Mouse (Mus musculus) right cerebral cortex, postnatal 4 days (tissue): Measurements from ENCODE around the gene Srbd1.

ENCODE experiments used
- DNase-seq: peaks from one replicate; pipeline ENCODE4 v3.0.0-alpha.2; 2022

Gene Srbd1

DNA sequence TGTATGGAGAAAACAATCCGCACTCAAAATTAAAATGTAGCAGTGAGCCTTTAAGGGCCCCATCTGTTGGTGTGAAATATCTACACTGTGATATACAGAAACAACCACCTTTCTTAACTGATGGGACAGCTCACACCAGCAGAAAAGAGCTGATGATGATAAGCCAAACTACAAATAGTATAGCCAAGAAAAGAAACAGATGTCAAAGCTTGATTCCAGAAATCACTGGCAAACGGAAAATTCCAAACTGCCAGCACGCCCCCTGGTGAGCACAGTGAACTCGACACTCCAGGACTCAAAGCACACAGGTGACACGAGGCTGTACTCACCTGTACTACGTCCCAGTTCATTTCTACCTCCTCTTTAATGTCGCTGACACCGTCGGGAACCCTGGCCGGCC, 9.1 kb downstream of the Srbd1 start:
- peak; percentile 18 for DNase-seq

DNA sequence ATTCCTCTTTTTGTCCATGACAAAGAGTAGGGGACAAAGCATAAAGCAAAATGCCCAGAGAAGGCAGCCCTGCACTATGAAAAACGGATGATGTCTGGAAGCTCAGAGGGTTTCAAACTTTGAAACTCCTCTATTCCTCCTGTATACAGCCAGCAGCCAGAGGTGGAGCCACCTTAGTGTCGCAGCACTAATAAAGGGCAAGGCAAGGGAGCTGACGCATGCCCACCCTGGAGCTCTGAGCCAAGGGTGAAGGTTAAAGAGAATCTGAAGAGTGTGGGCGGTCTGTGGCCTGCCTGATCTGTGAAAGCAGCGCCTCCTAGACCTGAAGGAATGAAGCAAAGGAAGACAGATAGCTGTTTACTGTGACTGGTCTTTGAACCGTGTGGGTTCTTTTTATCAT, 10.5 kb downstream of the Srbd1 start:
- no peak for DNase-seq

DNA sequence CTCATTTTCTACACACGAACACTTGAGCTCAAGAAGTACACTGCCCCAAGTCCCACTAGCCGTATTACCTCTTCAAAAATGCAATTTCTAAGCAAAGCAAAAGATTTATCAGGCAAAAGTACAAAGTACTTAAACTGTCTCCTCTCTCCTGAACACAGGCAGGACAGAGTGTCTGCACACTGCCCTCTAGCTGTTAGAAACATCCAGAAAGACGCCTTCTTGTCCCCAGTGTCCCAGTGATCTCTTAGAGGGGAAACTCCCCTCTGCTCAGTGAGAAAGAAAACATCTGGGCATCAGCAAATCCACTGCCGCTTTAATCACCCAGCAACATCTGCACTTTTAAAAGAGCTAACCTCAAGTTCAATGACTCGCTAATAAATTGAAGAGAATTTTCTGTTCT, 12.4 kb downstream of the Srbd1 start:
- no peak for DNase-seq

DNA sequence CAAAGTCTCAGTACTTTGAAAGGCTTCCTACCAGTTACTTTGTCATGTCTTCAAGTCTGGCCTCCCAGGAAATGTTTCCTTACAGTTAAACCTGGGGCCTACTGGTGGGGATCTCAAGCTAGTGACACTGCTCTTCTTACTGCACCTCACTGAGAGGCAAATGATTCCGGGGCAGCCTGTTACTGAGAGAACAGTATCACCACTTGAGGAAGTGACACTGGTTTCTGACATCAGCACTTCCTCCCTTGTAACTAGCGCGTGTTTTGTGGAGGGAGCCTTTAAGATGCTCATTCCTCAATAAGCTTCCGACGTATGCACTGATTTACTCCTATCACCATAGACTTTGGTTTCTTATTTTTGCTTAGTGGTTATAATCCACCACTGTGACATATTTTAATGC, 16.8 kb downstream of the Srbd1 start:
- DNase-seq: no peak

DNA sequence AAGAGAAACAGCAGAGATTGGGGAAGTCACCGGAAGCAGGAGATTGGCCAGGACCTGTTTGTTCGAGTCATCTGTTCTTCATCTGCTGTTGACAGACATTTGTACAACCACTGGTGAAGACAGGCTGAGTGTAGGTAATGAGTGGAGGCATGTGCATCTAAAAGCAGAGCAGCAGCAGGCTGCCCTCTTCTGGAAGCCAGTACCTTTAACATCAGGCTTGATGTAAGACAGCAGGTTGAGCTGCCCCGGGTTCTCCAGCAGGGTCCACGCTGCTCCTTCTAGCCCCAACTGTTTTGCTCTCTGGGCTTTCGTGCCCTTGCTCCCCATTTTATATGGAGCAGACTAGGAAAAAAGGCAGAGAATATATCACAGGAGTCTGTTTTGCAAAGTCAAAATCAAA, 19.1 kb downstream of the Srbd1 start:
- no peak for DNase-seq

DNA sequence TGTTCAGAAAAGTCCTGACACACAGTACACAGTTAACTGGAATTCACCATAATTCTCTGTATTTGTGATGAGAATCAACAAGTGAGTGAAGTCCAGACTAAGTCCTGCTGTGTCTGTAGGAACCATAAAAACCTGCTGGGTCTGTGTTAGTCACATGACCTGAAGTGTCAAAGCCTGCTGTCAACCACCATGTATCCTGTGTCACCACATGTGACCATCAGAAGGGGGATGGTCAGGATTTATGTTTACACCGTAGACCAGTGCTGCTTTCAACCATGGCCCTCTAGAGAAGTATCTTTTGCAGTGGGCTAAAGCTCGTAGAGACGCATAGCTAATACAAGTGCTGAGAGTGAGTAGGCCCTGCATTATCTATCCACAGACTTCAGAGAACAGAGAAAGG, 21.8 kb downstream of the Srbd1 start:
- no peak for DNase-seq

DNA sequence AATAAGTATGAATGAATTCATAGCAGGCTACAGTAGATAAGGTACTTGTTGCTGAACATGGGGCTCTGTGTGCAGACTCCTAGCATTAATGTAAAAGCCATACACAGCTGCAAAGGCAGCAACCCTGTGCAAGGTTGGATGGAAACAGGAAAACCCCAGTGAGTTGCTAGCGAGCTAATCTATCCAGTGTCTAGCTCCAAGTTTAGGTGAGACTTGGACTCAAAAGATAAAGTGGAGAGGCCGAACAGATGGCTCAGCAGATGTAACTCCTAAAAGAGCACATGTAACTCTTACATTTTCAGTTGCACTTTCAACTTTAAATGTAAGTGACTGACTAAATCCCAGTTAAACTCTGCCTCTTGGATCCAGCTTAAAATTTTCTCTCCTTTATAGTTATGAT, 48.1 kb downstream of the Srbd1 start:
- DNase-seq: no peak

DNA sequence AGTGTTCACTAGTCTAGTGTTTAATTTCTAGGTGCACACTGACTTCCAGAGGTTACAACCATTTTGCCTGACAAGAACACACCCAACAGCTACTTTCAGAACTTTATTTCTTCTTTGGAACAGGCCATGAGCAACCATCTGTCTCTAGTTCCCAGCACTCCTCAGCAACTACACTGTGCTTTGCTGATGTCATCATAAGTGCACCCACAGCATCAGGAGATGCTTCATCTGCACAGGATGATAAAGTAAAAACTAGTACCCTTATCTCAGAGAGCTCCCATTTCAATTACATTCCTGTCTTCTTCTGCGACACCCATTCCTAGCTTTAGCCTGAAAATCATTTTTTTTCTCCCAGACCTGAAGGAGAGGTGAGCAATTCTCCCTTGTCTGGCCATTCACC, 51.9 kb downstream of the Srbd1 start:
- no peak for DNase-seq

DNA sequence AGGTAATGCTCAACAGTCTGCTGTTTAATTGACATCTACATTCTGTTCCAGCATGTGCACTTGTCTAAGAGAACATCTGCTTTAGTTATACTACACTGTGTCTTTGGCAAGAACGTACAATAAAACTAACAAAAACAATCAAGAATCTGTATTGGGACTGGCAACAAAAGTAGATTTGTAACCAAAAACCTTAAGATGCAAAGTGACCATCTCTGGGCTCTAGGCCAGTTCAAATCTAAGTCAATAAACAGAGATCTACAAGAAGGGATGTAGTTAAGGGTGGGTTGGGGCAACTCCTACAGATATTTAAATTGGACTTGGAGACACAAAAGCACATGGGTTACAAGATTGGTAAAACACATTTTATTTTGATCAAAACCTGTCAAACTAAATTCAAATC, 53.3 kb downstream of the Srbd1 start:
- no peak for DNase-seq

DNA sequence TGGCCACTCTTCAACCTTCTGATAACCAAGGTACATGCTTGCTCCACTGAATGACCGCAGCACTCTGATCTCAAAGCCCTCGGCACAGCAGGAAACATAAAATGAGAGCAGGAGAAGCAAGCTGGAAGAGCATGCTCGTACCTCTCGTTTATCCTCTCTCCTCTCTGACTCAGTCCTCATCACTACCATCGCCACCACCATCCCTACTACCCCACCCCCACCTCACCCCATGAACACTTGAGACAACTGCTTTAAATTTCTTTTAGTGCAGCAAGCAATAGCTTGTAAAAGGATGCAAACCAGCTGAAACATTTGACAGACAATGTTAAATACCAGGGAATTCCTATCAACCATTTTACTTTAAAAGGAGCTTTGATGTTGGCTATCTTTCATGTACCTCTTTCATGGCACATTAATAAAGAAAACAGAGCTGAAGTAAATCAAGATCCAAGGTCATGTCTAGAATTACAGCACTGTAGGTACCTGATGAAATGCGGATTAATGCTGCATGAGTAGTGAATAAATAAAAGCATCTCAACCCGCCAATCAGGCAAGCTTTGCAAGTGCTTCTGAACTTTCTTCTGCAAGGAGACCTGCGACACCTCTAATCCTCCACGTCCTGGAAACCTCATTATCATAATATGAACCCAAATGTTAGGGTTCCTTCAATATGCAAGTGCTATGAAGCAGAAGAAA, 54.9 kb downstream of the Srbd1 start:
- DNase-seq: no peak

DNA sequence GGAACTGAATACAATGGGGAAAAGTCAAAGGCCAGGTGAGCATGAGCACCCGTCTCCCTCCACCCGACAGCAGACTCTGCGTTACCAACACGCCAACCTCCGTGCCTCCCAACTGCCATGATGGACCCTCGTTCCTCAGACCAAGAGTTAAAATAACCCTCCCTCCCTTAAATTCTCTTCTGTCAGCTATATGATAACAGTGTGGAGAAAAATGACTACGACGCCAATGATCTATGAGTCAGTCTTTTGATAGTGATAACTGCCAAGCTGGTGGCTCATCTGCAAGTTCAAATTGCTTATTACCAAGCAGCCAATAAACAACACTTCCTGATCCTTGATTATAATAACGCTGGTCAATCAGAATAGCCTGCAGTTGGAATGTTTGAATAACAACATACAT, 57.1 kb downstream of the Srbd1 start:
- DNase-seq: no peak

DNA sequence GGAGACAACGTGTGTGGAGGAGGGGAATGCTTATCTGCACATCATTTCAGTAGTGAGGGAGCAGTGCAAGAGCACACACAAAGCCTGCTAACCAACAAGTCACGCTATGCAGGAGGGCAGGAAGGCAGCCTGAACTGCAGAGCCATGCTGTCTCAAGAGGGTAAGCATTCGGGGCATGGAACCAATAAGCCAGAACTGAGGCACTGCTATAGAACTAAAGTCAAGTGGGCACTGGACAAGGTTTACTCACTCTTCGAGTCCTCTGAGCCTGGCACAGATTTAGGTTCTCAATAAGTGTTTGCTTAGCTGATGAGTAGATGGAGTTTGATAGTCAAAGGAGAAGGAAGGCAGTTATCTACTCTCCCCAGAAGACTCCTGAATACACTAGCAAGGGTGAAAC, 58.8 kb downstream of the Srbd1 start:
- no peak for DNase-seq

DNA sequence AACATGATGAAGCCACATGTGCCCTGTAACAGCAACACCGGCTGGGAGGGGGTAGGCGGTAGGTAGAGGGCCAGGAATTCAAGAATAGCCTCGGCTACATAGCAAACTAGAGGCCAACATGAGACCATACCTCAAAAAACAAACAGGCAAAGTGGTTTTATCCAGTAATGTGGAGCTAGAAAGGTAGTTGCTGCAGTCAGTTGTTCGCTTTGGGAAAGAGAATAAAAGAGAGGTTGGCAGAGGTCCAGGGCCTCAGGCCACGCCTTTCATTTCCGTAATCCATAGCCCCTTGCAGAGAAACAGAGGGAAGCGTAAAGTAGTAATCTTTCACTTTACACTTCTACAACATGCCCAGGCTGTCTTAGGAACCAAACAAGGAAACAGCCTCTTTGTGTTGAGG, 61.8 kb downstream of the Srbd1 start:
- no peak for DNase-seq

DNA sequence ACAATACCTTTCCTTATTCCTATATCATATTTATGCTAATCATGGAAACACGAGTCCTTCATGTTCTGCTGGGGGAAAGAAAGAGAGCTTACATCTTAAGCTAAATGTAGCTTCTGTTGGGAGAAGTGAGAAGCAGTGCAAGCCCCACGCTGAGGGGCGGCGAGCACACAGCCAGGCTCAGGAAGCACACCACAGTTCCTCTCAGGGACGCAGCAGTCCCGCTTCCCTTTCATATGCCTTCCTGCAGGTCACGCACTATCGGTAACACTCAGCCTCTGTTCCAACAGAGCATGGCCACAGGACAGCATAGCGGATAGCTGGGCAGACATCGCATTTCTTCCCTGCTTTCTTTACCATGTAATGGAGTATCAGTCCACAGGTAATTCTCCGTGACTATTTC, 66.9 kb downstream of the Srbd1 start:
- DNase-seq: no peak

DNA sequence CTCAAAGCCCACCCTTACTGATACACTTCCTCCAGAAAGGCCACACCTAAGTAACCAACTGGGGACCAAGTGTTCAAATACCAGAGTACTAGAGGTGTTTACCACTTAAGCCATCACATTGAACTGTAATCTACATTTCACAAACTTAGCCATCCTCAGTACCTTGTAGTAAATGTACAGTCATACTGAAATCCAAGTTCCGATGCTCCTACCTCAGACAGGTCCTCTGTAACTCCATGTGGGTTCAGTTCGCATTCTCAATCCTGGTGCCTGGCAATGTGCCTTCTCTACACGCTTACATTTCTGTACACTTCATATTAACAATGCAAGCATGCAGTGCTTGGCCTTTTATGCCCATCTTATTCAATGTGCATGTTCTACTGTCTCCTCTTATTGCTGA, 77.5 kb downstream of the Srbd1 start:
- DNase-seq: no peak

DNA sequence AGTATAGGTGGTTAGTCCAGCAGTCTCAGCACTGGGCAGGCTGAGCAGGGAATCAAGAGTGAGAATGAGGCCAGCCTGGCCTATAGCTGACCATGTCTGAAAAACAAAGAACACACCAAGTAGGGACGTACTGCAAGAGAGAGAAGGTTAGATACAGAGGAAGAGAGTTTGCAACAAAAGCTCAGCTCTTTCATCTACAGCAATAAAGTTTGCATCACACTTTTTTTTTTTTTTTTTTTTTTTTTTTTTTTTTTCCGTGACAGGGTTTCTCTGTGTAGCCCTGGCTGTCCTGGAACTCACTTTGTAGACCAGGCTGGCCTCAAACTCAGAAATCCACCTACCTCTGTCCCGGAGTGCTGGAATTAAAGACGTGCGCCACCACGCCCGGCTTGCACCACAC, 79.1 kb downstream of the Srbd1 start:
- no peak for DNase-seq

DNA sequence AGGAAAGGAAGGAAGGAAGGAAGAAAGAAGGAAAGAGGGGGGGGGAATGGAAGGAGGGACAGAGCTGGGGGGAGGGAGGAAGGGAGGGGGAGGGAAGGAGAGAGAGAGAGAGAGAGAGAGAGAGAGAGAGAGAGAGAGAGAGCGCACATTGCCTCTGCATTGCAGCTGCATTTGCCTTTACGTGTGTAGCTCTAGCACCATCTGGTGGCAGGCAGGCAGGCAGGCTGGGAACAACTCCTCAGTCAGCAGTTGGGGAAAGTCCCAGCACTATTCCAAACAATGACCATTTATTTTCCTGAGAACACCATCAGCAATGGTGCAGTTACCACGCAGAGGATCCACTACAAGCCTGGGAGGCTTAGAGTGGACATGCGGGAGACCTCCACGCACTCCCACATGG, 81.5 kb downstream of the Srbd1 start:
- peak; percentile 62 for DNase-seq

DNA sequence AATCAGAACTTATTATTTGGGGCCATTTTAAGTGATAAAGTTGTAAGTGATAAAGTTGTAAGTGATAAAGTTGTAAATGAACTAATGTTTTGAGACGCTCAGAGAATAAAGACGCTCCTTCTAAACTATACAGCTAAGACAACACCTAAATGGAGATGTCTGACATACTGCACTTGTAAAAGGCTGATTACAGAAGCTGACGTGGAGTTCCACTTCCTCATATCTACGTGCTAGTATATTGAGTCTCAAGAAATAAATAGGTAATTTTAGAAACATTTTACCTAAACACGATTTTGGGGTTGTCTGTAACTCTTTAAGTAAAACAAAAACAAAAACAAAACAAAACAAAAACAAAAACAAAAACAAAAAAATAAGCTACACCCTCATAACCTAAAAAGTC, 84.1 kb downstream of the Srbd1 start:
- no peak for DNase-seq

DNA sequence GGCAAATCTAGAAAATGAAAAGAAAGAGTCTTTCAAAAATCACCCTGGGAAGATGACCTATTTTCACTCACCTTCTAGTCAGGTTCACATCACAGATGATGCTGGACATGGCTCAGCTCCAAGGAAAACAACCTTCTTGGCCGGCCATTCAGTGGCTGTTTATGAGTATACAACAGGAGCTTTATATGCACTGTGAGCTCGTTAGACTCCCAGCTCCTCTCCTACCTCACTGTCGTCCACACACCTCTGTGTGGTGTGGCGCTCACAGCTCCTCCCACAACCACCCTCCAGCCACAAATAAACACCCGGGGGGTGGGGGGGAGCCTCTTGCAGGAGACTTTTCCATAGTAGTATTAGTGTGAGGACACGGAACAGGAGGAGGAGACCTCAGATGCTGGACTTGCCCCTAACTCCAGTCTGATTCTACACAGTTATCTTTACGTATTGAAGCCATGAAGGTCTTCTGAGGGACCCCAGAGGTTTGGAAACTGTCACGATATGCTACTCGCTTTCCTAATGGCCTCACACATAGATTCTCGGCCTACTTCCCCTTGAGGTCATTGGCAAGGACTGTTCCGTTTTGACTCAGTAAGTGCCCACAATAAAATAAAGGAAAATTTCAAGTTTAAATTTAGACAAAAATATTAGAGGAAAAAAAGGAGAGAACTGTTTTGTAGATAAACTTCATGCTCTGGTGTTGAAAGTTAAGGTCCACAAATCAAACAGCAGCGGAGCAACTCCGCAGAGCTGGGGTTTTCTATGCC, 104.6 kb downstream of the Srbd1 start:
- no peak for DNase-seq

DNA sequence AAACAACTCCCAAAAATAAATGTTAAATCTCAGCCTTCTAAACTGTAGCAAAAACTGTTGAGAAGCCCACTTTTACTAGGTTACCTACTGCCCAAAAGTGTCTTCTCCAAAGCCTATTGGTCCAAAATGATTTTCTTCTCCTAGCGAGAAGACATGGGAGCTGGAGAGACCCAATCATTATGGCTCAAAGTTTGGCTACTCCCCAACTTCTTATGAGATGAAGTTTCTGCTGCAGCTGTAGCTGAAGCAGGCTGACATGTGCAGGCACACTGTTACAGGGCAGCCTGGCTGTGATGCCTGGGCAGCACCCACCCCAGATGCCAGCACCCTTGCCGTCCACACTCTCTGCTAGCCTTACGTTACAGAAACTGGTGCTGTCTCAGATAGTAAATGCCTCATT, 105.2 kb downstream of the Srbd1 start:
- no peak for DNase-seq

DNA sequence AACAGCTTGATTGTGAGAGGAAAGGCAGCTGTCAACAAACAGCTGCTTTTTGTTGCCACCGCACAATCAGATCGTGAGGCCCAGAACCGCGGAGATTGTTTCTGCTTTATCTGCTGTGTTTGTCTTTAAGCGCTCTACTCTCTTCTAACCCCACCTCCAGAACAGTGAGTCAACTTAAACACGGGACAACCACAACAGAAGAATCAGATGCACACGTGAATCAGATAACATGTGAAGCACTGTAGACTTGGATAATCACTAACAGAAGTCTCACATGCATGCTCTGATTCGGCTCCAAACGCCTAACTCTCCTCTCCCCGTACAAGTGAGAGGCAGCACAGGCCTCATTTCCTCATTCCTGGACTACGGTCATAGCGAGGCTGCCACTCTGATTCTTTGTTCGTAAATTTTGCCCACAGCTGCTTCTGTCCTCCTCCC, 106.7 kb downstream of the Srbd1 start:
- no peak for DNase-seq

DNA sequence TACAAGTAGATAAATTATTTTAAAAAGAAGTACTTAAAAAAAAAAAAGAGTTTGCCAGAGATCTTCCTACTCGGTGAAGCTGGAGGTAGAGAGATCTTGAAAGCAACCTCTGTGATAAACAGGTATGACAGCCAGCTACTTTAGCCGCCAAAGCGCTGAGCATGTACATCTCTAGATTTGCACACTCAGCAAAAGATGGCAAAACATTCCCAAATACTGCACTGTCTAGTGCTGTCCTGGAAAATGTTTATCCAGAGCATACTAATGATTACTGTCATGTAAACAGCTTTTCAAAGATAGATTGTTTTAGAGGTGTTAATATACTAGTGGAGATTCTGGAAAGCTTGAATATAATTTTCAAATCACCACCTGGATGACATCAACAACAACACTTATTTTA, 109.4 kb downstream of the Srbd1 start:
- DNase-seq: no peak

DNA sequence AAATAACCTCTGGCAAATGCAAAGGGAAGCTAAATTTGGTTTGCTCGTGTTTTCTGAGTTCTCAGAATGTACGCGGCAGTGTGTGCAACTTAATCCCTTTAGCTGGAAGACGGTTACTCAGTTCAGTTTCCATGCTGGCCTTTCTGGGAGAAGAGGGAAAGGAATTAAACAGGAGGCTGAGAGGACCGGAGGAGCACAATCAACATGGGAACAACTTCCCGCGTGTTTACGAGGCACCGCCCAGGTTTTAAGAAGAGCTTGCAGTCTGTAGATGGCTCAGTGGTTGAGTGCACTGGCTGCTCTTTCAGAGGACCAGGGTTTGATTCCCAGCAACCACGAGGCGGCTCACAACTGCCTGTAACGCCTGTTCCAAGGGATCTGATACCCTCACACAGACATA, 109.8 kb downstream of the Srbd1 start:
- no peak for DNase-seq

DNA sequence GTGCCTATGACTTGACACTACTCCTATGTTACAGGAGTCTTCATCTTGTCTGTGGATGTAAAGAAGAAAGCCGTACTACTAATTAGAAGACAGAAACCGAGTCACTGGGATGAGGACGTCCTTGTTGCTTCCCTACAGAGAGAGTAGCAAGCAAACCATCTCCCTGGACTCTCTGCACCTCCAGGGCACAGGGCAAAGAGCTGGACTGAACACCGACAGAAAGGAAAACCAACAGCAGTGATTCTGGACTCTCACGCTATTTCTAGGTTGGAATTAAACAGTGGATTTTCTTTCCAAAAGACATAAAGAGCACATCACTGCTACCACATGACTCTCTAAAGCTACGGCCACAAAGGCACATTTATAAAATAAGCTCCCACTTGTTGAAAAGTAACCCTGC, 110.3 kb downstream of the Srbd1 start:
- DNase-seq: no peak

DNA sequence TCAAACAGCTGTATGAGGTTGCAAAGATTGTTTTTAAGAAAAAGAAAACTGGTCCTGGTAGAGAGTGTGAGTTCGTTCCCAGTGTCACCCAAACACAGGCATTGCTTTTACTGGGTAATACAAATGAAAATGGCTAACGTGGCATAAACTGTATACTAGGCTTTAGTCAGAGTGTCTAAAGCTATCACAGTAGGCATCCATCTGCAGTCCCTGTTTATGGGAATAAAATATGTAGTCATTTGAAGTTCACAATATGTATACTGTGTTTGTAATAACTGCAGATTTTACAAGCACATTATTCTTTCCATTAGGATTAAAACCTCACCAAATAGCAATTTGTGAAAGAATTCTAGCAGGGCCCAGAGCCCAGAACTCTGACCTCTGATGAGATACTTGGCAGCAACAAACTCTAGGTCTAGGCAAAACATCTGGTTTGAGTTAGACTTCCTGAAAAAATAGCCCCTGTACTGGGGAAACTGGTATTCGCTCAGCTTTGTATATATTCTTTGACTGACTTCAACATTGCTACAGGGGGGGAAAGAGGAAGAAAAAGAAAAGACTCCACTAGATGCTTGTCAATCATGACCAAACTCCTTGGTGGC, 112.8 kb downstream of the Srbd1 start:
- no peak for DNase-seq
